Mouse (Mus musculus): ENCODE results near the gene Fam131a.

- no peak for TF ChIP-seq POLR2A (IDR thresholded peaks at IDR 0.05; ENCODE audit: insufficient read depth, low read length)
- no peak for TF ChIP-seq CTCF (IDR thresholded peaks at IDR 0.05; ENCODE audit: low read depth, low read length)
- no peak for TF ChIP-seq EP300 (IDR thresholded peaks at IDR 0.05; ENCODE audit: insufficient read depth, low read depth, low read length)
Measured at GRCm38 (mm10) chr16:20732251-20732924, 39.3 kb downstream of the Fam131a start.
